Mouse (Mus musculus) forebrain, embryonic 16.5 days (tissue): Measurements from ENCODE around the gene Rgs7bp. TPM values are rescaled to one million over a fixed set of nuclear protein-coding genes. Genes with fewer than 3 reads are reported as not detected.

ENCODE experiments used
- ATAC-seq: fragments of 200-750 bp; cut with Nextera tagmentation; 2 replicates; pipeline ENCODE4 v1.8.0; 2017; ENCODE audit warnings: mild to moderate bottlenecking, moderate library complexity
- H3K27ac ChIP-seq: fragments of 300-500 bp; sonication (generic); 2 replicates; pipeline ENCODE4 v1.5.1; 2014; ENCODE audit warnings: low read length, control low read depth
- H3K27me3 ChIP-seq: fragments of 300-500 bp; sonication (generic); replicated peaks from 2 replicates; pipeline ENCODE4 v1.6.1; 2014; ENCODE audit warnings: low read length; ENCODE audit not compliant: control insufficient read depth, insufficient read depth
- H3K36me3 ChIP-seq: fragments of 300-500 bp; sonication (generic); 2 replicates; pipeline ENCODE4 v1.6.1; 2014; ENCODE audit not compliant: control insufficient read depth, insufficient read depth
- H3K4me1 ChIP-seq: fragments of 300-500 bp; sonication (generic); replicated peaks from 2 replicates; pipeline ENCODE4 v1.6.1; 2014; ENCODE audit warnings: low read length; ENCODE audit not compliant: control insufficient read depth, insufficient read depth
- H3K4me2 ChIP-seq: fragments of 300-500 bp; sonication (generic); 2 replicates; pipeline ENCODE4 v1.6.1; 2014; ENCODE audit warnings: mild to moderate bottlenecking, low read length, control low read depth
- H3K4me3 ChIP-seq: fragments of 300-500 bp; sonication (generic); replicated peaks from 2 replicates; pipeline ENCODE4 v1.5.1; 2014; ENCODE audit warnings: mild to moderate bottlenecking, low read length, control low read depth
- H3K9ac ChIP-seq: fragments of 300-500 bp; sonication (generic); replicated peaks from 2 replicates; pipeline ENCODE4 v1.6.1; 2014; ENCODE audit warnings: low read depth, low read length, control low read depth
- H3K9me3 ChIP-seq: fragments of 300-500 bp; sonication (generic); 2 replicates; pipeline ENCODE4 v1.6.1; 2016; ENCODE audit warnings: low read length; ENCODE audit not compliant: control insufficient read depth
- WGBS: fragments of 180-500 bp; shearing (Covaris S2); extraction: QIAGEN DNeasy Blood & Tissue Kit; methylation state at CpG from one replicate; pipeline ENCODE4 v1.1.7; 2014; 5-methylcytosine and 5-hydroxymethylcytosine counted together
- polyA plus RNA-seq: library from polyadenylated mRNA; unstranded; fragments of >200 nt; fragmentation: Nextera tagmentation; extraction: Ambion mirVana; gene quantifications from 2 replicates; pipeline ENCODE4 v1.2.1, GENCODE M21; 2015

Gene Rgs7bp
- polyA plus RNA-seq, 1 experiment from 2014 or later = 6.8 TPM

DNA sequence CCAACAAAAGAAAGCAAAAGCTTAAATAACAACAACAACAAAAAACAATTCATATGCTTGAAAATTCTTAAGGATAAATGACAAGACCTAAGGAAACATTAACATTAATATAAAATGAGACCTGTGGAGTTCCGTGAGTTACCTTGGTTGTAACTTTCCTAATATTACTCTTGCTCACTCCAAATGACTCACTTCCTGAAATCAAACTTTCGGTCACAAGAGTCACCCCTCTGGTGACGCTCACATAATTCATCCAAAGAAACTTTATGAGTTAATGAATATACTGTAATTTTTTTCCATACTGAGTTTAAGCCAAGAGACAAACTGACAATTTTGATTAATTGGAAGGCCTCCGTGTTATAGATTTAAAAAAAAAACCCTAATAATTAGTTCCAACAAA is 69.0 kb downstream of the Rgs7bp start:
- Histone ChIP-seq H3K36me3 (peaks cover 7% of the 10 kb centered on the region), H3K4me2 (no peak overlapping the region), H3K9me3 (peaks cover 2% of the 10 kb centered on the region; the same call in 1 of the 2 replicates), H3K27ac (no peak overlapping the region), H3K27me3 (no peaks in the 10 kb centered on the region), H3K4me3 (no peak overlapping the region), H3K9ac (no peak overlapping the region), H3K4me1 (no peaks in the 10 kb centered on the region)
- no peak for ATAC-seq
- 96% methylated on average over 4 of the region's 4 CpGs for WGBS

DNA sequence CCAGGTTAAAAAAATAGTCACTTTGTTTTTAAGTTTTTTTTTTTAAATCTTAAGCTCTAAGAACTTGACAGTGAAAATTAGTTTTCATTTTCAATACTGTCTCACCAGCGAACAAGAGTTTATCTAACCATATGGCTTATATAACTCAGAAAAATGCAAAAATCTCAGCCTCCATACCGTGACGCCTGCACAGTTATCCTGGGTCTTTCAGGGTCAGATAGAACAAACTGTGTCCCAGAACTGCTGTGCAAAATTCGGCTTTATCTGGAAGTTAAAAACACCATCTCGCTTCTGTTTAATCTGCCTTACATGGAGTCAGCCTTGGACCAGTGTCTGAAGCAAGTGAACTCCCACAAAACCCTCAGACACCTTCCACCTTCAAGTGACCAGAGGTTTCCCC is 70.7 kb downstream of the Rgs7bp start:
- H3K9ac ChIP-seq = no peak overlapping the region
- no peak overlapping the region for H3K27ac ChIP-seq
- no peaks in the 10 kb centered on the region for H3K27me3 ChIP-seq
- peaks cover 2% of the 10 kb centered on the region; the same call in 1 of the 2 replicates for H3K9me3 ChIP-seq
- no peak overlapping the region for H3K4me3 ChIP-seq
- 84% methylated on average over 5 of the region's 5 CpGs for WGBS
- no peak for ATAC-seq
- no peaks in the 10 kb centered on the region for H3K4me1 ChIP-seq
- no peak overlapping the region for H3K4me2 ChIP-seq
- H3K36me3 ChIP-seq = peaks cover 10% of the 10 kb centered on the region

DNA sequence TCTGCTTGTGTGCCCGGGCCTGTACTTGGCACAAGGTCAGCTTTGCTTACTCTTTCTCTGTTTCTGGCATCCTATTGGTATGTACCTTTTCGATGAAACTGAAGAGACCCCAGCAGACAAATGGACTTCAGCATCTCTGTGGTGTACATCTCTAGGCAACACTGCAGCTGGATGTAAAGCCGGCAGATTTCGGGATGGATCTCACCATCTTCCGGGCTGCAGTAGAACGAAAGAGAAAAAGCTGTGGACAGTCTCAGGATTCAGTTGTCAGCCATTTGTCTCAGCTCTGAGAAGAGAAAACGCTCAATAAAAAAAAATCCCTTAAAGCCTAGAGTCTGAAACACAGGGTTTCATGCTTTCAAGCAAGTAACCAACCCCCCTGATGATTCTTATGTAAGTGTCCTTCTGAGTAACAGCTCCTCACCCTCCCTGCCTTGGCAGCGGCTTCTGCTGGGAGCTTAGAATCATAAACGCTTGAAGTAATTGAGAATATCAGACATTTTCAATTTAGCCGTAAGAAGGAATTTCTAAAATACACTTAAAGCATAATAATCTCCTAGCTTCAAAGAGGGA is 71.9 kb downstream of the Rgs7bp start:
- WGBS = 88% methylated on average over 10 of the region's 10 CpGs
- no peak overlapping the region for H3K4me3 ChIP-seq

DNA sequence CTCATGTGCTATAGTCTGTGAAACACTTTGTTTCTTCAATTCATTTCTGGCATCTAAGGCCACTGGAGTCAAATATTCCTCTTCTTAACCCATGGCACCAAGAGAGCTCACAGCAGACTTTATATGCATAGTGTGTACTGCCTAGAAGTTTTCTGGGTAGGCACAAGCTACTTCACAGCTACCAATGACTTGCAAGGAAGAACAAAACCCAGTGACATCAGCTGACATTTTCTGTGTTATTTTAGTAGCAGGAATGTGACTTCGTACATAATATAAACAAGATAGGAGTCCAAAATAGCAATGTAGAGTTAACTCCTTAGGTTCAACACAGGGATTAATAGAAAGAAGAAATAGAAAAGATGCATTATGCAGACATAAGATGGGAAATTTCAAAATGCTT is 76.6 kb downstream of the Rgs7bp start:
- Histone ChIP-seq H3K9ac (no peak overlapping the region), H3K27me3 (no peaks in the 10 kb centered on the region), H3K9me3 (peaks cover 2% of the 10 kb centered on the region; the same call in 1 of the 2 replicates), H3K4me3 (no peak overlapping the region), H3K36me3 (peaks cover 10% of the 10 kb centered on the region), H3K27ac (no peak overlapping the region), H3K4me1 (no peaks in the 10 kb centered on the region), H3K4me2 (no peak overlapping the region)
- WGBS = 69% methylated on average over 1 of the region's 1 CpGs
- ATAC-seq = no peak

More for the DNA sequence above, 71.9 kb downstream of the Rgs7bp start:
- Histone ChIP-seq H3K27me3 (no peaks in the 10 kb centered on the region), H3K36me3 (peaks cover 10% of the 10 kb centered on the region), H3K4me1 (no peaks in the 10 kb centered on the region), H3K9ac (no peak overlapping the region), H3K4me2 (no peak overlapping the region), H3K27ac (no peak overlapping the region), H3K9me3 (peaks cover 2% of the 10 kb centered on the region; the same call in 1 of the 2 replicates)
- no peak for ATAC-seq

DNA sequence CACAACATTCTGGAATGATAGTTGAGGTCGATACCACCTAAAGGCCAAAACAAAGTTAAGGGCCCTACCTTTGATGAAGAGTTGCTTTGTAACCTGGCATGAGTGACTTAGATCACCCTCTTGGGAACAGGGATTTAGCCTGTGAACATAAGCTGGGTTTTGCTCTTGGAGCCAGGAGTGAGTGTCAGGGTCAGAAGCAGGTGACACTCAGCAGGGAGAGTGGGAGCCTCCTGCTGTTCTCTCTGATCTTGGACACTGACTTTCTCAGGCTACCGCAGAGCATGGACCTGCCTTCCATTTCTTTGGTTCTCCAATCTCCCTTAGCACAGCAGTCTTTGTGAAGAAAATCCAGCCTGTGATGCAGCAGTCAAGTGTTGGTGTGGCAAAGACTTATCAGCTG is 87.2 kb downstream of the Rgs7bp start:
- no peaks in the 10 kb centered on the region for H3K9me3 ChIP-seq
- no peak for ATAC-seq

DNA sequence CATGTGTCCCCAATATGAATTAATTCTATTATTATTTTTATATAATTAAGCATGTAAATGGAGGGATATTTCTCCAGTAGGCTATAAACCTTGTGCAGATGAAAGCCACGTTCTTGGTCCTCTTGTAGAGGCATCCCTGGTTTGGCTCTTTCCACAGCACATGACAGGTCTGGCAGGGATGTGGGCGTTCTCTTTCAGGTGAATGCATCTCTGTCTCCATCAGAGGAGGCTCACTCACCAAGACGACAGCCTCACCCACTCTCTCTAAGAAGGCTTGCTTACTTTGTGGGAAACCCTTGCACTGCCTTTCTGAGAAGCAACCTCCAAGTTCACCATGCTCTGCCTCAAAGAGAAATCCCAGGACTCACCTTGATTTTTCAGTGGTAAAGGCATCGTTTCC is 91.0 kb downstream of the Rgs7bp start:
- Histone ChIP-seq H3K4me2 (no peak overlapping the region), H3K36me3 (no peaks in the 10 kb centered on the region), H3K9me3 (no peaks in the 10 kb centered on the region), H3K9ac (no peak overlapping the region), H3K4me1 (peaks cover 28% of the 10 kb centered on the region), H3K27me3 (no peaks in the 10 kb centered on the region), H3K4me3 (no peak overlapping the region), H3K27ac (no peak overlapping the region)
- no peak for ATAC-seq
- WGBS = 76% methylated on average over 4 of the region's 4 CpGs

More for the DNA sequence above, 87.2 kb downstream of the Rgs7bp start:
- peaks cover 7% of the 10 kb centered on the region for H3K4me1 ChIP-seq
- H3K9ac ChIP-seq = no peak overlapping the region
- WGBS = 72% methylated on average over 2 of the region's 2 CpGs
- no peak overlapping the region for H3K27ac ChIP-seq
- H3K36me3 ChIP-seq = no peaks in the 10 kb centered on the region
- no peak overlapping the region for H3K4me3 ChIP-seq
- H3K27me3 ChIP-seq = no peaks in the 10 kb centered on the region
- no peak overlapping the region for H3K4me2 ChIP-seq

DNA sequence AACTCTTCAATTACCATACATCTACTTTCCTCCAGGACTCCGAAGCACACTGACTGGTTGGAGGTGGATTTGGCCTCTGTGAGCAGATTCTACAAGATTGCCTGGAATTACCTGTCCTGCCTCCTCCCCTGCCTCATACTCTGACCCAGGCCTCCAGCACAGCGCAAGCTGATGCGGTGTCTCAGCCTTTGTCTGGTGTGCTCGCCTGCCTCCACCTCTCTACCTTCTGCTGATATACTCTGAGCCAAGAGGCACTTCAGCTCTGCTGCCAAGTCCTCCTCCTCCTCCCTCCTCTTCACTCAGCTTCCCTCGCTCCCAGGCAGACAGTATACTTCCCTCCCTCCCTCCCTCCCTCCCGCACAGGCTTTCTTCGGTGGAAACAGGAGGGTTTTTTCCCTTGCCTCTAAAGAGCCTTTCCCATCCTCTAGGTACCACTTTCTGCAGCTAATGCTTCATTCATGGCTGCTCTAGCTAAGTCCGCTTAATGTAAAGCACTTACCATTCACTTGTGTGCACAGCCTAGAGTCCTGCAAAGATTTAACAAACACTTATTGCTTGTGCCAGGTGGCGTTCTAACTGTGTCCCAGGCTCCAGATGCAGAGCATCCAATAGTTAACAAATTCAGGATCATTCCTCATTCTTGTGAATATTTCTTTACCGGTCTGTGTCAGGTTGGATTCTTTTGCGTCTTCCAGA is 91.9 kb downstream of the Rgs7bp start:
- 37% methylated on average over 11 of the region's 11 CpGs for WGBS

DNA sequence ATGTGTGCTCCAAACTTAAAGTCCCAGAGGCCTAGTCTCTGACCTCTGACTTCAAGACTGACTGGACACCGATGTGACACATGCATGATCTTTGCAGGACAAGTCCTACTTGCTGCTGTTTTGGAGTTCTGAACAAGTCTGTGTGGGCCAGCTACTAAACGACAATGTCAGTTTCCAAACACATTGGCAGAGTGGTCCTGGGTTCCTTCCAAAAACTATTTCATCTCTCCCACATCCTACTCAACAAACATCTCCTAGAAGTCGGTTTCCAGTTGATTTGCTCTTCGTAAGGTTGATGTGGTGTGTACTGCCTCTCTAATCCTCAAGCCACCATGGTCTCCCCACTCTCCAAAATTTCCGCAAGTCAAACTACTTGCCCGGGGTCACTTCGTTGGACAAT is 92.6 kb downstream of the Rgs7bp start:
- no peak for ATAC-seq
- Histone ChIP-seq H3K4me2 (no peak overlapping the region), H3K9me3 (no peaks in the 10 kb centered on the region), H3K27me3 (no peaks in the 10 kb centered on the region), H3K4me1 (peaks cover 28% of the 10 kb centered on the region), H3K4me3 (no peak overlapping the region), H3K27ac (peak overlapping the region; percentile 55), H3K36me3 (no peaks in the 10 kb centered on the region), H3K9ac (no peak overlapping the region)
- WGBS = 75% methylated on average over 7 of the region's 7 CpGs

More for the DNA sequence above, 91.9 kb downstream of the Rgs7bp start:
- Histone ChIP-seq H3K27me3 (no peaks in the 10 kb centered on the region), H3K9ac (no peak overlapping the region), H3K4me3 (no peak overlapping the region), H3K4me1 (peaks cover 28% of the 10 kb centered on the region), H3K27ac (peak overlapping the region; percentile 55), H3K36me3 (no peaks in the 10 kb centered on the region), H3K4me2 (no peak overlapping the region), H3K9me3 (no peaks in the 10 kb centered on the region)
- ATAC-seq = peak; percentile 96

DNA sequence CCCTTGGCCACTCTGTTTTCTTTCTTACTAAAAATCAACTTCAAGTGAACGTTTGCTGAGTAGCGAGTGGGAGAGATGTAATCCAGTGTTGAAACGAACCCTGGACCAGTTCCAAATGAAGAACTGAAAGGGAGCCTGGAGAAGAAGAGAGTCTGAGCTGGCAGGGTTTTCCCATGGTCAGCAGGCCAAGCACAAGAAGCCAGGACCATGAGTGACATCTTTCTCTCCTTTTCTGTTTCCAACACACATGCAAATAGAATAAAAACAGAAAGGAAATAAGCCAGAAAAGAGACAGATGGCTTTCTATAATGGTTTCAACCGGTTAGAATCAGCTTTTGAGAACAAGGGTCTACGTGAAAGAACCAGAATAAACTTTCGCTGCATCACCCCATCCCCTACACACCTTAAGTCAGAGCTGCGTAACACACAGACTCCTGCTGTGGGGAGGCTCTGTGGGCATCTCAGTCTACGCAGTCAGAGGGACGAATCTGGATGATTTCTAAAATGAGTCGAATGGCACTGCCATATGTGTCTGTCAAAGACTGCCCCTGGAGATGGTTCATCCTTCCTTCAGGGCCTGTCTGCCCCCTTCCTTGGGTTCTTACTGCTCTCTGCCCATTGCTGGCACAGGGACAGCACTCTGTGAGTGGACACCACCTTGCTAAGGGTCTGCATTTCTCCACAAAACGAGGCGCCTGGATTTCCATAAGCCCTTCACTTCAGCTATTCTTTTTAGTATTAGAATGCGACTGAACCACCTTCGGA is 93.6 kb downstream of the Rgs7bp start:
- Histone ChIP-seq H3K9ac (no peak overlapping the region), H3K4me1 (peaks cover 28% of the 10 kb centered on the region), H3K27ac (peak overlapping the region; percentile 25; the same call in 1 of the 2 replicates), H3K4me3 (no peak overlapping the region), H3K9me3 (no peaks in the 10 kb centered on the region), H3K4me2 (no peak overlapping the region), H3K27me3 (no peaks in the 10 kb centered on the region), H3K36me3 (no peaks in the 10 kb centered on the region)
- ATAC-seq = peak; percentile 31
- WGBS = 50% methylated on average over 14 of the region's 14 CpGs
